In genomic region chr19:46396109-46396508, GRCm38 (mm10) we compare ENCODE assay signal across 8 mouse cellular contexts. TPM values are rescaled to one million over a fixed set of nuclear protein-coding genes. Genes with fewer than 3 reads are reported as not detected.
DNase-seq lines count a peak whose midpoint lies in the region; ATAC-seq and TF ChIP-seq lines count a peak whose summit lies in the region.

No protein-coding gene starts in this region.

- DNase-seq in lung, embryonic 14.5 days = no peak
- no peak for DNase-seq in lung, postnatal 36 days
- no peak for DNase-seq in forebrain, embryonic 11.5 days (ENCODE audit: low spot score)
- DNase-seq in spleen, postnatal 4 days (ENCODE audit: low spot score in 2 of 2) = no peak
- no peak for DNase-seq in left cerebral cortex, postnatal 10 days (ENCODE audit: extremely low spot score in 1 of 2, low spot score in 2 of 2)

- ATAC-seq in lung, embryonic 14.5 days (ENCODE audit: insufficient read depth) = no peak
- ATAC-seq in forebrain, embryonic 11.5 days (replicated peaks; ENCODE audit: low FRiP score) = no peak
- no peak for ATAC-seq in limb, embryonic 15.5 days (ENCODE audit: insufficient number of reproducible peaks, low FRiP score, low TSS enrichment, low read depth)
- ATAC-seq in stomach, embryonic 14.5 days (ENCODE audit: insufficient number of reproducible peaks, insufficient read depth, low FRiP score, low read depth) = no peak
- no peak for ATAC-seq in erythroid progenitor cell, adult 5-6 weeks (replicated peaks; ENCODE audit: low FRiP score, poor library complexity, severe bottlenecking)

- no peaks in the 10 kb centered on the region for H3K9me3 ChIP-seq in lung, embryonic 14.5 days (ENCODE audit: low read depth, low read length)
- H3K9me3 ChIP-seq in forebrain, embryonic 11.5 days (ENCODE audit: control insufficient read depth, low read length) = no peaks in the 10 kb centered on the region
- no peaks in the 10 kb centered on the region for H3K9me3 ChIP-seq in limb, embryonic 15.5 days
- H3K9me3 ChIP-seq in stomach, embryonic 14.5 days (ENCODE audit: control insufficient read depth, low read depth, low read length) = no peaks in the 10 kb centered on the region

- H3K27me3 ChIP-seq in lung, embryonic 14.5 days (ENCODE audit: insufficient read depth, low read length) = no peaks in the 10 kb centered on the region
- no peaks in the 10 kb centered on the region for H3K27me3 ChIP-seq in forebrain, embryonic 11.5 days (ENCODE audit: control insufficient read depth, insufficient read depth, low read length)
- no peaks in the 10 kb centered on the region for H3K27me3 ChIP-seq in limb, embryonic 15.5 days
- H3K27me3 ChIP-seq in stomach, embryonic 14.5 days (ENCODE audit: control insufficient read depth, insufficient read depth, low read length) = no peaks in the 10 kb centered on the region

- H3K27ac ChIP-seq in lung, embryonic 14.5 days (ENCODE audit: low read depth) = no peak overlapping the region; the same call in 1 of the 2 replicates
- no peak overlapping the region for H3K27ac ChIP-seq in forebrain, embryonic 11.5 days (ENCODE audit: low read depth, low read length)
- peak overlapping the region; percentile 43 for H3K27ac ChIP-seq in limb, embryonic 15.5 days
- H3K27ac ChIP-seq in stomach, embryonic 14.5 days (ENCODE audit: low read length) = no peak overlapping the region

- H3K4me1 ChIP-seq in lung, embryonic 14.5 days (ENCODE audit: insufficient read depth) = peaks cover 13% of the 10 kb centered on the region
- peaks cover 15% of the 10 kb centered on the region for H3K4me1 ChIP-seq in forebrain, embryonic 11.5 days (replicated peaks; ENCODE audit: control insufficient read depth, insufficient read depth, low read length)
- H3K4me1 ChIP-seq in limb, embryonic 15.5 days = peaks cover 51% of the 10 kb centered on the region
- peaks cover 31% of the 10 kb centered on the region for H3K4me1 ChIP-seq in stomach, embryonic 14.5 days (ENCODE audit: control insufficient read depth, insufficient read depth, low read length)

- TF ChIP-seq CTCF in lung, embryonic 14.5 days (IDR thresholded peaks at IDR 0.05; ENCODE audit: low read depth) = no peak

- 10% methylated on average over 8 of the region's 8 CpGs for WGBS in lung, embryonic 14.5 days
- WGBS in forebrain, embryonic 11.5 days = 17% methylated on average over 8 of the region's 8 CpGs
- 10% methylated on average over 8 of the region's 8 CpGs for WGBS in limb, embryonic 15.5 days
- 11% methylated on average over 8 of the region's 8 CpGs for WGBS in stomach, embryonic 14.5 days

- intact Hi-C loops in left cerebral cortex, postnatal 10 days (cut with DNase I) = loop anchor here (2.0 kb wide), 2 partner anchors 49 to 105 kb away; partner anchors contain the start of gene Trim8

- peak overlapping the region; percentile 64 for H3K4me2 ChIP-seq in lung, embryonic 14.5 days
- H3K4me2 ChIP-seq in forebrain, embryonic 11.5 days (ENCODE audit: low read depth, low read length, severe bottlenecking) = peak overlapping the region; percentile 53
- peak overlapping the region; percentile 81 for H3K4me2 ChIP-seq in limb, embryonic 15.5 days
- peak overlapping the region; percentile 33 for H3K4me2 ChIP-seq in stomach, embryonic 14.5 days (replicated peaks; ENCODE audit: low read depth, low read length)

- H3K4me3 ChIP-seq in lung, embryonic 14.5 days (ENCODE audit: low read depth, low read length) = peak overlapping the region; percentile 72
- H3K4me3 ChIP-seq in forebrain, embryonic 11.5 days (ENCODE audit: low read depth, low read length) = peak overlapping the region; percentile 87
- H3K4me3 ChIP-seq in limb, embryonic 15.5 days = peak overlapping the region; percentile 82
- H3K4me3 ChIP-seq in stomach, embryonic 14.5 days (ENCODE audit: low read depth, low read length) = peak overlapping the region; percentile 90

- no peak overlapping the region for H3K9ac ChIP-seq in lung, embryonic 14.5 days
- H3K9ac ChIP-seq in forebrain, embryonic 11.5 days (ENCODE audit: low read length) = peak overlapping the region; percentile 86; the same call in 1 of the 2 replicates
- no peak overlapping the region for H3K9ac ChIP-seq in limb, embryonic 15.5 days
- H3K9ac ChIP-seq in stomach, embryonic 14.5 days (replicated peaks; ENCODE audit: low read depth, low read length) = no peak overlapping the region; the same call in 1 of the 2 replicates

- peaks cover 7% of the 10 kb centered on the region for H3K36me3 ChIP-seq in lung, embryonic 14.5 days (ENCODE audit: insufficient read depth)
- no peaks in the 10 kb centered on the region for H3K36me3 ChIP-seq in forebrain, embryonic 11.5 days (ENCODE audit: control insufficient read depth, insufficient read depth, low read length)
- peaks cover 6% of the 10 kb centered on the region for H3K36me3 ChIP-seq in limb, embryonic 15.5 days
- H3K36me3 ChIP-seq in stomach, embryonic 14.5 days (ENCODE audit: control insufficient read depth, insufficient read depth, low read length) = peaks cover 4% of the 10 kb centered on the region

RNA-seq across cellular contexts. Expression of gene Actr1a, which starts 0.6 kb away (rescaled TPM):
- polyA plus RNA-seq in lung, embryonic 14.5 days (2014; fragmentation: Nextera tagmentation; extraction: Ambion mirVana) = 148 and 149 TPM in 2 replicates
- polyA plus RNA-seq in forebrain, embryonic 11.5 days (2014; fragmentation: Nextera tagmentation; extraction: Ambion mirVana) = 204 and 232 TPM in 2 replicates
- polyA plus RNA-seq in limb, embryonic 15.5 days (2015; fragmentation: Nextera tagmentation; extraction: Ambion mirVana) = 145 and 156 TPM in 2 replicates
- polyA plus RNA-seq in stomach, embryonic 14.5 days (2014; fragmentation: Nextera tagmentation; extraction: Ambion mirVana) = 141 and 142 TPM in 2 replicates
- 66.7 and 75.0 TPM in 2 replicates for total RNA-seq in erythroid progenitor cell, adult 5-6 weeks (2015; ENCODE audit: low replicate concordance)
- 82.9 and 94.7 TPM in 2 replicates for total RNA-seq in erythroid progenitor cell, adult 5-6 weeks (2017; ENCODE audit: low replicate concordance)
- 100 to 1,000 TPM; 257 to 271 TPM for total RNA-seq in left cerebral cortex, postnatal 10 days (2021)

RNA-seq across cellular contexts. Expression of gene Sufu, which starts 0.6 kb away (rescaled TPM):
- 41.3 and 47.5 TPM in 2 replicates for polyA plus RNA-seq in lung, embryonic 14.5 days (2014; fragmentation: Nextera tagmentation; extraction: Ambion mirVana)
- 48.3 and 48.6 TPM in 2 replicates for polyA plus RNA-seq in forebrain, embryonic 11.5 days (2014; fragmentation: Nextera tagmentation; extraction: Ambion mirVana)
- 32.8 and 33.6 TPM in 2 replicates for polyA plus RNA-seq in limb, embryonic 15.5 days (2015; fragmentation: Nextera tagmentation; extraction: Ambion mirVana)
- polyA plus RNA-seq in stomach, embryonic 14.5 days (2014; fragmentation: Nextera tagmentation; extraction: Ambion mirVana) = 31.5 and 35.4 TPM in 2 replicates
- 3.6 and 5.9 TPM in 2 replicates for total RNA-seq in erythroid progenitor cell, adult 5-6 weeks (2015; ENCODE audit: low replicate concordance)
- 2.4 and 4.8 TPM in 2 replicates for total RNA-seq in erythroid progenitor cell, adult 5-6 weeks (2017; ENCODE audit: low replicate concordance)
- total RNA-seq in left cerebral cortex, postnatal 10 days (2021) = 10 to 100 TPM; 16.7 to 18.8 TPM

RNA-seq across cellular contexts. Expression of gene 2310034G01Rik, which starts 46.0 kb away (rescaled TPM):
- 1.1 and 1.3 TPM in 2 replicates for polyA plus RNA-seq in lung, embryonic 14.5 days (2014; fragmentation: Nextera tagmentation; extraction: Ambion mirVana)
- polyA plus RNA-seq in forebrain, embryonic 11.5 days (2014; fragmentation: Nextera tagmentation; extraction: Ambion mirVana) = 1.3 and 2.7 TPM in 2 replicates
- 1.5 and 2.1 TPM in 2 replicates for polyA plus RNA-seq in limb, embryonic 15.5 days (2015; fragmentation: Nextera tagmentation; extraction: Ambion mirVana)
- polyA plus RNA-seq in stomach, embryonic 14.5 days (2014; fragmentation: Nextera tagmentation; extraction: Ambion mirVana) = 1.6 and 2.1 TPM in 2 replicates
- total RNA-seq in erythroid progenitor cell, adult 5-6 weeks (2015; ENCODE audit: low replicate concordance) = not detected in 2 replicates
- not detected in 2 replicates for total RNA-seq in erythroid progenitor cell, adult 5-6 weeks (2017; ENCODE audit: low replicate concordance)
- under 1 TPM; 0.77 to 0.99 TPM for total RNA-seq in left cerebral cortex, postnatal 10 days (2021)

RNA-seq across cellular contexts. Expression of gene Mfsd13a, which starts 55.2 kb away (rescaled TPM):
- 9.9 and 11.6 TPM in 2 replicates for polyA plus RNA-seq in lung, embryonic 14.5 days (2014; fragmentation: Nextera tagmentation; extraction: Ambion mirVana)
- polyA plus RNA-seq in forebrain, embryonic 11.5 days (2014; fragmentation: Nextera tagmentation; extraction: Ambion mirVana) = 7.9 and 8.6 TPM in 2 replicates
- 3.1 and 3.6 TPM in 2 replicates for polyA plus RNA-seq in limb, embryonic 15.5 days (2015; fragmentation: Nextera tagmentation; extraction: Ambion mirVana)
- polyA plus RNA-seq in stomach, embryonic 14.5 days (2014; fragmentation: Nextera tagmentation; extraction: Ambion mirVana) = 10.8 and 11.4 TPM in 2 replicates
- total RNA-seq in erythroid progenitor cell, adult 5-6 weeks (2015; ENCODE audit: low replicate concordance) = 4.6 and 6.1 TPM in 2 replicates
- total RNA-seq in erythroid progenitor cell, adult 5-6 weeks (2017; ENCODE audit: low replicate concordance) = 1.4 and 6.2 TPM in 2 replicates
- 10 to 100 TPM; 22.0 to 23.5 TPM for total RNA-seq in left cerebral cortex, postnatal 10 days (2021)

RNA-seq across cellular contexts. Expression of gene Cuedc2, which starts 57.6 kb away (rescaled TPM):
- polyA plus RNA-seq in lung, embryonic 14.5 days (2014; fragmentation: Nextera tagmentation; extraction: Ambion mirVana) = 132 and 145 TPM in 2 replicates
- polyA plus RNA-seq in forebrain, embryonic 11.5 days (2014; fragmentation: Nextera tagmentation; extraction: Ambion mirVana) = 217 and 242 TPM in 2 replicates
- 150 and 176 TPM in 2 replicates for polyA plus RNA-seq in limb, embryonic 15.5 days (2015; fragmentation: Nextera tagmentation; extraction: Ambion mirVana)
- 151 and 169 TPM in 2 replicates for polyA plus RNA-seq in stomach, embryonic 14.5 days (2014; fragmentation: Nextera tagmentation; extraction: Ambion mirVana)
- 8.4 and 16.2 TPM in 2 replicates for total RNA-seq in erythroid progenitor cell, adult 5-6 weeks (2015; ENCODE audit: low replicate concordance)
- total RNA-seq in erythroid progenitor cell, adult 5-6 weeks (2017; ENCODE audit: low replicate concordance) = 42.4 and 50.7 TPM in 2 replicates
- 100 to 1,000 TPM; 183 to 200 TPM for total RNA-seq in left cerebral cortex, postnatal 10 days (2021)
